Mouse (Mus musculus) ES-E14 (cell line): ENCODE results near the gene Med9.

Experiments
- CHD2 ChIP-seq: IDR thresholded peaks from 2 replicates; pipeline ENCODE4 v1.6.1; 2014; ENCODE audit warnings: mild to moderate bottlenecking, low read depth, low read length, inconsistent platforms
- HCFC1 ChIP-seq: IDR thresholded peaks from 2 replicates; pipeline ENCODE4 v1.6.1; 2012; ENCODE audit warnings: low read length, inconsistent platforms, borderline replicate concordance; ENCODE audit not compliant: insufficient read depth
- MAFK ChIP-seq: IDR thresholded peaks from 2 replicates; pipeline ENCODE4 v1.6.1; 2014; ENCODE audit warnings: mild to moderate bottlenecking, low read depth, low read length, inconsistent platforms; ENCODE audit not compliant: insufficient read depth
- ZC3H11A ChIP-seq: IDR thresholded peaks from 2 replicates; pipeline ENCODE4 v1.6.1; 2012; ENCODE audit warnings: low read depth, mild to moderate bottlenecking, inconsistent platforms, low read length, borderline replicate concordance
- ZNF384 ChIP-seq: IDR thresholded peaks from 2 replicates; pipeline ENCODE4 v1.6.1; 2012; ENCODE audit warnings: low read depth, low read length, inconsistent platforms

GRCm38 (mm10) chr11:59948401-59948767 lies 378 bp downstream of the Med9 start:
- TF ChIP-seq MAFK, result no peak
- no peak for TF ChIP-seq HCFC1
- TF ChIP-seq CHD2, result no peak
- TF ChIP-seq ZC3H11A, result no peak
- no peak for TF ChIP-seq ZNF384
